Mouse (Mus musculus) intestine, embryonic 16.5 days (tissue): ENCODE results near the gene Bmp8b. TPM values are rescaled to one million over a fixed set of nuclear protein-coding genes. Genes with fewer than 3 reads are reported as not detected.
"Not testable (repeated sequence)": the region's sequence is repeated elsewhere in the genome, so short reads cannot be mapped to it uniquely, and the experiment has no call there.

Experiments
- ATAC-seq: fragments of 200-750 bp; cut with Nextera tagmentation; 2 replicates; pipeline ENCODE4 v1.8.0; 2017; ENCODE audit warnings: moderate TSS enrichment, moderate library complexity
- H3K27ac ChIP-seq: fragments of 300-500 bp; sonication (generic); 2 replicates; pipeline ENCODE4 v1.5.1; 2014; ENCODE audit warnings: mild to moderate bottlenecking, low read length
- H3K27me3 ChIP-seq: fragments of 300-500 bp; sonication (generic); replicated peaks from 2 replicates; pipeline ENCODE4 v1.6.1; 2014; ENCODE audit warnings: low read length, control low read depth, mixed read lengths; ENCODE audit not compliant: control insufficient read depth, insufficient read depth
- H3K36me3 ChIP-seq: fragments of 300-500 bp; sonication (generic); 2 replicates; pipeline ENCODE4 v1.6.1; 2014; ENCODE audit warnings: low read length, control low read depth; ENCODE audit not compliant: control insufficient read depth, insufficient read depth
- H3K4me1 ChIP-seq: fragments of 300-500 bp; sonication (generic); 2 replicates; pipeline ENCODE4 v1.6.1; 2014; ENCODE audit warnings: low read length, control low read depth, mixed read lengths; ENCODE audit not compliant: control insufficient read depth, insufficient read depth
- H3K4me2 ChIP-seq: fragments of 300-500 bp; sonication (generic); 2 replicates; pipeline ENCODE4 v1.6.1; 2014; ENCODE audit warnings: low read depth, low read length, control low read depth
- H3K4me3 ChIP-seq: fragments of 300-500 bp; sonication (generic); 2 replicates; pipeline ENCODE4 v1.5.1; 2014; ENCODE audit warnings: mild to moderate bottlenecking, low read length
- H3K9ac ChIP-seq: fragments of 300-500 bp; sonication (generic); 2 replicates; pipeline ENCODE4 v1.6.1; 2014; ENCODE audit warnings: low read depth, low read length
- H3K9me3 ChIP-seq: fragments of 300-500 bp; sonication (generic); 2 replicates; pipeline ENCODE4 v1.6.1; 2016; ENCODE audit warnings: low read length, control low read depth; ENCODE audit not compliant: control insufficient read depth
- WGBS: fragments of 180-500 bp; shearing (Covaris S2); extraction: QIAGEN DNeasy Blood & Tissue Kit; methylation state at CpG from one replicate; pipeline ENCODE4 v1.1.7; 2014; 5-methylcytosine and 5-hydroxymethylcytosine counted together
- polyA plus RNA-seq: library from polyadenylated mRNA; unstranded; fragments of >200 nt; fragmentation: Nextera tagmentation; extraction: Ambion mirVana; gene quantifications from 2 replicates; pipeline ENCODE4 v1.2.1, GENCODE M21; 2015

The Bmp8b gene
- polyA plus RNA-seq, 1 experiment from 2014 or later: 0.29 TPM

DNA sequence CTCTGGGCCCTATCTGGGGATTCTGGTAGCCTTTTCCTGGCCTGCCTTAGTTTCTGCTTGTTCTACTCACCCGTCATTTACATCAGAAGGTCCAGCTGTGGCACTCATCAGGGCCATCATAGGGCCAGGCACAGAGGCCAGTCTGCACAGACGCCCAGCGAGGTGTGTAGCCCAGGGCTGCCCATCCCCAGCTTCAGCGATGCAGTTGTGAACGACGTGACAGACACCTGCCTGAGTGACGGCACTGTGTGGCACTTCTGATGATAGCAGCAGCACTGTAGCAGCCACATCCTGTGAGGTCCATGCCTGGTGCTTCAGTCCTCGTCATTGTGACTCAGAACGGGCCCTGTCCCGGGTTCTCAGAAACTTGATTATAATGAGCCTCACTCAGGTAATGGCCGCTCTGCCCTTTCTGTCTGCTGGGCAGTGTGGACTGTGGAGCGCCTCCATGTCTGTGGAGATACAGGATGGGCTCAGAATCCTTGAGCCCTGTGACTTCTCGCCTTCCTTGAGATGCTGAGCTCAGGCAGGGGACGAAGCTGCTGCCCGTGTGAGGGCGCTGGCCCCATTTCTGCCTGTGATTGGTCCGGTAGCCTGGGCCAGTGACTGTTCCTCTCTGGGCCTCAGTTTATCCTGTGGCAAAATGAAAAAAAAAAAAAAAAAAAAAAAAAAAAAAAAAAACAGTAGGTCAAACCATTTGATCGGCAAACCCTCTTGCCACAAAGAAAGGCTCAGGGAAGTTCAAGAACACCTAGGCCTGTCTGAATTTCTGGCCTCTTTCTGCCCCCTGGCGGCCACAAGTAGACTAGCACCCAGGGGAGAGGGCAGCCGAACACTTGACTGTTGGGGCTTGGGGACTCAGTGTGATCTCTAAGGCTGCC, 22.4 kb upstream of the Bmp8b start:
- peak; percentile 49 for ATAC-seq
- no peak overlapping the region for H3K4me3 ChIP-seq
- 77% methylated on average over 20 of the region's 20 CpGs for WGBS
- no peak overlapping the region for H3K27ac ChIP-seq
- H3K4me1 ChIP-seq: no peaks in the 10 kb centered on the region
- no peaks in the 10 kb centered on the region for H3K27me3 ChIP-seq
- H3K9ac ChIP-seq: no peak overlapping the region
- no peaks in the 10 kb centered on the region for H3K9me3 ChIP-seq
- H3K36me3 ChIP-seq: no peaks in the 10 kb centered on the region
- H3K4me2 ChIP-seq: no peak overlapping the region

DNA sequence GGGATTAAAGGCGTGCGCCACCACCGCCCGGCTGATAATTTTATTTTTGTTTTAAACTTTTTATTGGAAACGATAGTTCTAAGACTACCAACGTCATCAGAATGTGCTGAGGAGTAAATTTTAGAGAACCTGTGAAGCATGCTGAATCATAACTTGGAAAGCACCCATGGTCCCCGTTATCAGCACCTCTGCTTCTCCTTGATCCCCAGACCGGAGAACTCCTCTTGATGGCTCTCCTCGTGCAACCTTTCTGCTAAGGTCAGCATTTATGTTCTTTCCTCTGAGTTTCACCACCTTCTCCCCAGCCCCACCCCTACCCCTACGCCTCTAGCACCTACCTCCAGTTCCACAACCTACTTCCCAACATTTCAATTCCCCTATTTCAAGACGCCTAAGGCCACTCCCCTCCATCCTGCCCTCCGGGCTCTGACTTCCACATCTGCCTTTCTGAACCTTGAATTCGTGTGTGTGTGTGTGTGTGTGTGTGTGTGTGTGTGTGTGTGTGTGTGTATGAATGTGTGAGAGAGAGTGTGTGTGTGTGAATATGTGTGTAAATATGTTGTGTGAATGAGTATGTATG, 21.6 kb upstream of the Bmp8b start:
- H3K9ac ChIP-seq: no peak overlapping the region
- no peaks in the 10 kb centered on the region for H3K4me1 ChIP-seq

DNA sequence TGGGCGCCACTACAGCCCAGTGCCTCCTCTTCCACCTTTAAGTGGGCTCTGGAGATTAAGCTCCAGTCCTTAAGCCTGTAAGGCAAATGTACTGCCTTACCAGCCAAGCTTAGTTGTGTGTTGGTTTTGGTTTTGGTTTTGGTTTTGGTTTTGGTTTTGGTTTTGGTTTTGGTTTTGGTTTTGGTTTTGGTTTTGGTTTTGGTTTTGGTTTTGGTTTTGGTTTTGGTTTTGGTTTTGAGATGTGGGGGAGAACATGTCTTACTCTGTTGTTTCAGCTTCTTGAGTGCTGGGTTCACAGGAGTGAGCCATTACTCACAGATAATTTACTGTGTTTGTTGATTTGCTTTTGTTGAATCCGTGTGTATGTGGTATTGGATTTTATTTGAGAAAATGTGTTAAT, 19.7 kb upstream of the Bmp8b start:
- Histone ChIP-seq H3K27me3 (no peaks in the 10 kb centered on the region), H3K9ac (no peak overlapping the region), H3K4me2 (no peak overlapping the region), H3K9me3 (no peaks in the 10 kb centered on the region), H3K27ac (no peak overlapping the region), H3K4me1 (no peaks in the 10 kb centered on the region), H3K4me3 (no peak overlapping the region), H3K36me3 (no peaks in the 10 kb centered on the region)
- ATAC-seq: no peak
- WGBS: 78% methylated on average over 2 of the region's 2 CpGs

More for the DNA sequence above, 21.6 kb upstream of the Bmp8b start:
- Histone ChIP-seq H3K27ac (no peak overlapping the region), H3K36me3 (no peaks in the 10 kb centered on the region), H3K9me3 (no peaks in the 10 kb centered on the region), H3K27me3 (no peaks in the 10 kb centered on the region), H3K4me3 (no peak overlapping the region), H3K4me2 (no peak overlapping the region)
- WGBS: 66% methylated on average over 13 of the region's 13 CpGs
- no peak for ATAC-seq

DNA sequence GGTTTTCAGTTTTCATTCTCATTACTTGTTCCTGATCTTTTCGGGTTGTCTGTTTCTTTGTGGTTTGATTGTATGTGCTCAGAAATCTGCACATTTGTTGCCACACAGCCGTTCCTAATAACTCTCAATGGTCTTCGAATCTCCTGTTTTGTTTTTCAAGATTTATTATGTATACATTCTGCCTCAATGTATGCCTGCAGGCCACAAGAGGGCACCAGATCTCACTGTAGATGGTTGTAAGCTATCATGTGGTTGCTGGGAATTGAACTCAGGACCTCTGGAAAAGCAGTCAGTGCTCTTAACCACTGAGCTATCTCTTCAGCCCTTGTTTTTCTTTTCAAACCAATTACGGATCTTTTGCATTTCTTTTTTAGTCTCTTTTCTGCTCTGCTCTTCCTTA, 18.6 kb upstream of the Bmp8b start:
- Histone ChIP-seq H3K4me2 (no peak overlapping the region), H3K9ac (no peak overlapping the region)

DNA sequence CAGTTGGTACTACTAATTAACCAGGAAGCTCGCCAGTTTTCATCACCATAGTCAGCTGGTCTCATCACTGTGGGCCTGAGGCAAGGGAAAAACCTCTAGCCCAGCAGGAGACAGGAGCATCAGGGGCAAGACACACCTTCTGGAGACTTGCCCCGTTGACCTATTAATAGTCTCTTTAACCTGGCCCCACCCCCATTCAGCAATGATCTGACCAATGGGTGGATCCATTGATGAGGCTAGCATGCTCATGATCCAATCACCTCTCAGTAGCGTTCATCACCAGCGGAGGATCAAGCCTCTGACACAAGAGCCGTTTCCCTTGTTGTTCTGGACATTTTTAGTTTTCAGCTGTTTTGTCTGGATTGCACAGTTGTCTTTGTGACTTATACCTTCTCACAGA, 12.3 kb upstream of the Bmp8b start:
- H3K4me1 ChIP-seq: 0 out of 2 replicates have a peak, but pooled peaks cover 5% of the 10 kb centered on the region
- no peak overlapping the region for H3K9ac ChIP-seq
- 64% methylated on average over 5 of the region's 5 CpGs for WGBS
- H3K9me3 ChIP-seq: no peaks in the 10 kb centered on the region
- ATAC-seq: no peak
- H3K4me3 ChIP-seq: no peak overlapping the region
- H3K4me2 ChIP-seq: no peak overlapping the region
- no peak overlapping the region for H3K27ac ChIP-seq
- H3K27me3 ChIP-seq: no peaks in the 10 kb centered on the region
- H3K36me3 ChIP-seq: no peaks in the 10 kb centered on the region

More for the DNA sequence above, 18.6 kb upstream of the Bmp8b start:
- Histone ChIP-seq H3K9me3 (no peaks in the 10 kb centered on the region), H3K4me3 (no peak overlapping the region), H3K27me3 (no peaks in the 10 kb centered on the region), H3K4me1 (no peaks in the 10 kb centered on the region), H3K36me3 (no peaks in the 10 kb centered on the region), H3K27ac (no peak overlapping the region)
- WGBS: 85% methylated on average over 4 of the region's 4 CpGs
- ATAC-seq: no peak

DNA sequence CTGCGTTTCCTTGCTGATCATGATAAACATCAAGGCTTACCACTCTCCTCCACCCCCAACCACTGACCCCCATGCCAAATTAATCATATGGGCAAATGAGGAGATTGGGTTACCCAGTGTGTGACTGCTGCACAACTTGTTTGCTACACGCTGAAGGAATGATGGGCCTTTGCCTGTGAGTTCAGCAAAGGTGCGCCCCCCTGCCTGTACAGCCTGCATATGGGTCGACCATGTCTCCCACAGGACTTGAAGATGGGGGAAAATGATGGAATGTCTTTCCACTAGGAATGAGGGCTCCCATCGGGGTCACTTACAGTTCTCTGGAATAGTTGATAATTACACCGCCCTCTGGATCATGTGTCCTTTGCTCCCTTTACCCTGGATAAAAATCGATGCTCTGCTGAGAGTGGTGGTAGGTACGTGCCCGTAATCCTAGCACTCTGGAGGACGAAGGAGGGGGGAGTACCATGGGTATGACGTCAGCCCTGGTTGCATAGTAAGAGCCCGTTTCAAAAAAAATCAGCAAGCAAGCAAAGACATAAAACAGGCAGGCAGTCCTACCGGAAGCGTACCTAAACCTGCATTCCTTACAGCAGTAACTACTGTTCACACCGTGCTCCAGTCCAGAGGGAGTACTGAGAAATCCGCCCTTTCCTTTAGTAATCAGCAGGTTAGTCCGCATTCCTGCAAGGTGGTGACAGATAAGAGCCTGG, 11.7 kb upstream of the Bmp8b start:
- WGBS: 39% methylated on average over 17 of the region's 17 CpGs
- peak; percentile 96 for ATAC-seq
- H3K27ac ChIP-seq: peak overlapping the region; percentile 33; the same call in 1 of the 2 replicates
- H3K36me3 ChIP-seq: no peaks in the 10 kb centered on the region
- H3K4me3 ChIP-seq: peak overlapping the region; percentile 14
- 0 out of 2 replicates have a peak, but pooled peaks cover 5% of the 10 kb centered on the region for H3K4me1 ChIP-seq
- no peaks in the 10 kb centered on the region for H3K27me3 ChIP-seq
- peak overlapping the region; percentile 43 for H3K4me2 ChIP-seq
- no peak overlapping the region for H3K9ac ChIP-seq
- no peaks in the 10 kb centered on the region for H3K9me3 ChIP-seq

DNA sequence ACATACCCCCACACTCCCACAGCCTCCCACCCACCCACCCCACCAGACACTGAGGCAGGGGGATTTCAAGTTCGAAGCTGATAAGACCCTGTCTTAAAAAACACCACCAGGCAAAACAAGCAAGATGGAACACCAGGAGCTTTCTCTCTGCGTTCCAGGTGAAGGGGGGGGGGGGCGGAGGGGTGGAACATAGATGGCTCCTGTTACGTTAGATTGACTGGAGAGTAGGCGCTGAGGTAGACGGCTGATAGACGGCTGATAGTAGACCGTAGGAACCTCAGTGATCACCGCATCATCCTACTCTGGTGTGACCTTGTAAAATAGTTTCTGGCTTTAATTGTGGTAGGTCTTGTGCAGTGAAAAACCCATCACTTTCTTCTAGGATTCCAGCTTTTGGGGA, 11.1 kb upstream of the Bmp8b start:
- H3K4me1 ChIP-seq: 0 out of 2 replicates have a peak, but pooled peaks cover 5% of the 10 kb centered on the region
- no peaks in the 10 kb centered on the region for H3K36me3 ChIP-seq
- no peaks in the 10 kb centered on the region for H3K9me3 ChIP-seq
- no peak overlapping the region for H3K9ac ChIP-seq
- peak overlapping the region; percentile 43; the same call in 1 of the 2 replicates for H3K4me2 ChIP-seq
- 55% methylated on average over 9 of the region's 9 CpGs for WGBS
- ATAC-seq: peak; percentile 47
- no peak overlapping the region for H3K4me3 ChIP-seq
- H3K27me3 ChIP-seq: no peaks in the 10 kb centered on the region
- no peak overlapping the region for H3K27ac ChIP-seq

DNA sequence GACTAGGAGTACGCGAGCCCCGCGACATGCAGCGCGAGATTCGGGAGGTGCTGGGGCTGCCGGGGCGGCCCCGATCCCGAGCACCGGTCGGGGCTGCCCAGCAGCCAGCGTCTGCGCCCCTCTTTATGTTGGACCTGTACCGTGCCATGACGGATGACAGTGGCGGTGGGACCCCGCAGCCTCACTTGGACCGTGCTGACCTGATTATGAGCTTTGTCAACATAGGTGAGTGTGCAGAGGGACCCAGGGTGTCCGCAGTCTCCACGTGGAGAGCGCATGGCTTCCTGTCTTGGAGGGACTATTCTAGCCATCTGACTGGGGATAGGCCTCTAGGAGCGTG, 456 bp downstream of the Bmp8b start:
- H3K4me1 ChIP-seq: peaks cover 10% of the 10 kb centered on the region; the same call in 1 of the 2 replicates
- H3K9me3 ChIP-seq: no peaks in the 10 kb centered on the region
- 0 out of 2 replicates have a peak overlapping the region, but pooled peaks have one; percentile 24 for H3K9ac ChIP-seq
- H3K27me3 ChIP-seq: peaks cover 28% of the 10 kb centered on the region
- H3K4me2 ChIP-seq: peak overlapping the region; percentile 65
- H3K4me3 ChIP-seq: peak overlapping the region; percentile 35
- no peak overlapping the region for H3K27ac ChIP-seq
- peak; percentile 30 for ATAC-seq
- 16% methylated on average over 24 of the region's 24 CpGs for WGBS
- no peaks in the 10 kb centered on the region for H3K36me3 ChIP-seq

DNA sequence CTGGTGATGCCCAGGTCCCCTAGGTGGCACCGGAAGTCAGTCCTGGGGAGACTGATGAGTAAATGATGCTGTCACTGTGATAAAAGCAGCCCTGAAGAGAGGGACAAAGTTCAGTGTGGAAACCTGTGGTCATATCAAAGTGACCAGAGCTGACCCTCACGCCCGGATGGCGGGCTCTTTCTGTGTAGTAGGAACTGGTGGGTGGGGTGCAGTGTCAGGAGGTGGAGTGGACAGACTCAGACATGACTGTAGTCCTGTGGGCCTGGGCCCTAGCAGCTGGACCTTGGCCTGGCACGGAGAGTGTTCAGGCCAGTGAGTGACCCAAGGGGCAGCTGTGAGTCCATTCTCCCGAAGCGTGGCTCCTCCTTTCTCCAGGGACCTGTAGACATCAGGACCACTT, 964 bp downstream of the Bmp8b start:
- Histone ChIP-seq H3K4me1 (peaks cover 10% of the 10 kb centered on the region; the same call in 1 of the 2 replicates), H3K27me3 (peaks cover 28% of the 10 kb centered on the region)
- not testable (repeated sequence) for H3K9me3 ChIP-seq, H3K27ac ChIP-seq, H3K36me3 ChIP-seq, H3K9ac ChIP-seq, ATAC-seq, H3K4me2 ChIP-seq, H3K4me3 ChIP-seq
- WGBS: 74% methylated on average over 7 of the region's 7 CpGs
